Mouse (Mus musculus) erythroblast, adult 5-6 weeks (primary cell): Measurements from ENCODE around the gene Cebpz. TPM values are rescaled to one million over a fixed set of nuclear protein-coding genes. Genes with fewer than 3 reads are reported as not detected.

Experiments used
- ATAC-seq: replicated peaks from 2 replicates; pipeline ENCODE4 v1.8.0; 2016; ENCODE audit warnings: moderate number of reproducible peaks, mild to moderate bottlenecking, moderate TSS enrichment, inconsistent platforms; ENCODE audit not compliant: poor library complexity, low FRiP score, severe bottlenecking
- total RNA-seq, 2 experiments: library from RNA; stranded (forward) in 1 of 2; stranded (reverse) in 1 of 2; fragments of 150-400 nt in 1 of 2; fragments of 200-764, 138-1000 nt in 1 of 2; gene quantifications; 2 replicates each; pipeline versions ENCODE4 v1.2.3 to v1.2.4; 2015 to 2017; ENCODE audit warnings: low replicate concordance in 2 of 2

The Cebpz gene
- total RNA-seq, 2 experiments from 2014 or later = 12.9 to 19.2 TPM

- no peak for ATAC-seq
Observed at GRCm38 (mm10) chr17:78909374-78909773, 27.5 kb downstream of the Cebpz start.

DNA sequence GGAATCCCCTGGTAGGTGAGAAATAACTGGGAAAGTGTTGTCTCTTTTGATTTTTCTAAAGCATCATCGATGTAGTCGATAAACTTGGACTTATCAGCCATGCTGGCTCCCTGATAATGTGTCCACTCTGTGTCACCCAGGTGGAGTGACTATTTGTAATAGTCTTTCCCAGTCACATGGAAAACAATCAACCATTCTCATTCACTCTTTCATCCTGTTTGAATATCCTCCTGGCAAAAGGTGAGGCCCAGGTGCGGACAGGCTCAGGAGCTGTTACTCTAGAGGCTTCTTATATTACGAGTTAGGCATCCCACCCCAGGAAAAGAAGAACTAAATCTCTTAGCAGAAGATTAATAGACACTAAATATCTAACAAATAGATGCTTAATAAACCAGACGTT, 30.0 kb downstream of the Cebpz start, which contains the start of gene Sult6b1:
TSS of gene Sult6b1 (minus strand) at position 101 of the 400 bp plus-strand sequence.
- no peak for ATAC-seq

GRCm38 (mm10) chr17:78903158-78903557, 33.7 kb downstream of the Cebpz start:
- ATAC-seq = no peak

DNA sequence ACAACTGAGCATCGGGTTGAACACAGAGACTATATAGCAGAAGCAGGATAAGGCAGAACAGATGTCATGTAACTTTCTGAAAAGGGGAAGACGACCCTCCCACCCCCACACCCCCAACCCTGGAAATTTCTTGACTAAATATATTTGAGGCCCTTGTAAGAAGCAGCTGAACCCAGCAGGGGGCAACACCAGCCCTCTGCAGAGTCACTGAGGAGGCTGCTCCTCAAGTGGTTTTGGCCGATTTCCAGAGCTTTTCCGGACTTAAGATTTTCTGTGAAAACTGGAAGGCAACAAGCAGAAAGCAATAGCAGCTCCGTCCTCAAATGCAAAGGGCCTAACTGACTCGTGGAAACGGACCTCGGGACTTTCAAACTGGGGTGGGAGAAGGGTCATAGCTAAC, 41.5 kb downstream of the Cebpz start:
- ATAC-seq = no peak

DNA sequence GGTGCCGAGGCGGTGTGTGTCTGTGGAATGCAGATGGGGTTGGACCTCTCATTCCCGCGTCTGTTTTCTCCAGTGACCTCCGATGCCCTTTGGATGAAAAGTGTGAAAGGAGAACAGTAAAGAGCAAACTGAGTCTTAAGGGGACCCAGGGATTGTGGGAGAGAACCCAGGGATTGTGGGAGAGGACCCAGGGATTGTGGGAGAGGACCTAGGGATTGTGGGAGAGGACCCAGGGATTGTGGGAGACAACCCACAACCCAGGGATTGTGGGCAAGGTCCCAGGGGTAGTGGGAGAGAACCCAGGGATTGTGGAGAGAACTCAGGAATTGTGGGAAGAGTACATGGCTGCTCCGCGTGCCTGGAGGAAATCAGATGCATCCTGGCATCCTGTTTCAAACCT, 41.9 kb downstream of the Cebpz start:
- ATAC-seq = no peak

GRCm38 (mm10) chr17:78891020-78891419, 45.8 kb downstream of the Cebpz start:
- no peak for ATAC-seq

- 0 out of 2 replicates have a peak, but pooled peaks have one; percentile 38 for ATAC-seq
Observed at GRCm38 (mm10) chr17:78889184-78889583, 47.7 kb downstream of the Cebpz start.

DNA sequence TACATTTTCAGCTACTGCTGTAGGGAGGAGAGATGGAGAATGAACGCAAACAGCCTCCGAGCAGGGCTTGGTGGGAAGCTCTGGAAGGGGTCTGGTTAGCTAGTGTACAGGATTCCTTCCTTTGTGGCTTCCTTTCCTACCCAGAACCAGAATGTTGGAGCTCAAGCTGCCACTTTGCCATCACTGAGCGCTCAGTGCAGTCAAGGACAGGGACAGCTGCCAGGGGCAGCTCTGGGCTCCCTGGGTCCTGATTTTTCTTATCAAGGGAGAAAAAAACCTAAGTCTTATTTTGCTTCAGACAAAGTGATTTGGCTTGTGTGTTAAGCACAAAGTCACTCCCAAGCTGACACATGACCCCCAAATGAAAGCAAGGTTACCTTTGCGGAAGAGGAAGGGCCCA, 48.3 kb downstream of the Cebpz start:
- no peak for ATAC-seq

- no peak for ATAC-seq
Observed at GRCm38 (mm10) chr17:78885286-78886065, 51.4 kb downstream of the Cebpz start.

GRCm38 (mm10) chr17:78883291-78883690, 53.6 kb downstream of the Cebpz start:
- no peak for ATAC-seq

DNA sequence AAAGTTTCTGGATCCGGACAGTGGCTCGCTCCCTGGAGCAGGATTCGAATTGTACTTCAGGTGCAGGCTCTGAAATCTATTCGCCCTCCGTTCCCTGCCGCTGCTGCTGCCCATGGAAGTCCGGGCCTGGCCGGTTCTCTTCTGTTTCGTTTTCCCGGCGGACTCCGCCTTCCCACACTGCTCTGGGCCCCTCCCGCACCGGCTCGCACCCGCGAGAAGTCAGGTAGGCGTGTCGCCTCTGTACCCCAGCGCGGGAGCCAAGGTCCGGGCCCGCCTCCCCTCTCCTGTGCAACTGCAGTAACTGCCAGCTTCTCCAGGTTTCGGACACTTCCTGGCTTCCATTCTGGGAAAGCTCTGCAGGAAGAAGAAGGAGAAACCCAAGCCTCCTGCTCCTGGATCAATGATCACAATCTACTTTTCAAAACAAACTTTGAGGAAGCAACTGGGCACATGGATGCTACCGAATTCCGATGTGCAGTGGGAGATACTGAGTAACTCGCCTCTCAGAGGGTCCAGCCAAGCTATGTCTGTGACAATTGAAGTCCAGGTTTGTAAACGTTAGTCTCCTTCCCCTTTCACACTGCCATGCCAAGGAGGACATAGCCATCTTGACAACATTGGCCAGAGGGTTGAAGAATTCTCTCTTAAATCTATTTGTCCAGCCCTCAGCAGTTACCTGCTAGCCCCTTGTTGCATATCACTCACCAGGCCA, 54.3 kb downstream of the Cebpz start, which contains the start of gene Eif2ak2:
TSS of gene Eif2ak2 (minus strand) at position 173 of the 712 bp plus-strand sequence.
- peak; percentile 96 for ATAC-seq

GRCm38 (mm10) chr17:78881878-78882304, 55.0 kb downstream of the Cebpz start:
- ATAC-seq = 0 out of 2 replicates have a peak, but pooled peaks have one; percentile 33

- no peak for ATAC-seq
Observed at GRCm38 (mm10) chr17:78873886-78874285, 63.0 kb downstream of the Cebpz start.

Other genes starting within 250 kb of the Cebpz start
- 7.5 and 8.3 TPM in 2 replicates for gene Strn, start 199.9 kb downstream of the Cebpz start, total RNA-seq (2015; ENCODE audit: low replicate concordance)
- 13.9 and 14.9 TPM in 2 replicates for gene Strn, start 199.9 kb downstream of the Cebpz start, total RNA-seq (2017; ENCODE audit: low replicate concordance)
- 5.4 and 6.7 TPM in 2 replicates for gene Heatr5b, start 101.7 kb downstream of the Cebpz start, total RNA-seq (2015; ENCODE audit: low replicate concordance)
- gene Heatr5b, start 101.7 kb downstream of the Cebpz start, total RNA-seq (2017; ENCODE audit: low replicate concordance) = 6.1 and 7.1 TPM in 2 replicates
- 5.0 and 16.3 TPM in 2 replicates for gene Gpatch11, start 101.5 kb downstream of the Cebpz start, total RNA-seq (2015; ENCODE audit: low replicate concordance)
- 12.3 and 33.8 TPM in 2 replicates for gene Gpatch11, start 101.5 kb downstream of the Cebpz start, total RNA-seq (2017; ENCODE audit: low replicate concordance)
- gene Eif2ak2, start 54.5 kb downstream of the Cebpz start, total RNA-seq (2015; ENCODE audit: low replicate concordance) = 13.4 and 23.0 TPM in 2 replicates
- gene Eif2ak2, start 54.5 kb downstream of the Cebpz start, total RNA-seq (2017; ENCODE audit: low replicate concordance) = 50.1 and 55.8 TPM in 2 replicates
- not detected in 2 replicates for gene Sult6b1, start 30.1 kb downstream of the Cebpz start, total RNA-seq (2015; ENCODE audit: low replicate concordance)
- 0.70 TPM in 1 of 2 replicates, not detected in the other for gene Sult6b1, start 30.1 kb downstream of the Cebpz start, total RNA-seq (2017; ENCODE audit: low replicate concordance)
- 4.4 and 10.0 TPM in 2 replicates for gene Cebpzos, start 20.6 kb downstream of the Cebpz start, total RNA-seq (2015; ENCODE audit: low replicate concordance)
- gene Cebpzos, start 20.6 kb downstream of the Cebpz start, total RNA-seq (2017; ENCODE audit: low replicate concordance) = 14.8 TPM in 2 replicates
- 5.0 and 23.0 TPM in 2 replicates for gene Ndufaf7, start 70 bp upstream of the Cebpz start, total RNA-seq (2015; ENCODE audit: low replicate concordance)
- gene Ndufaf7, start 70 bp upstream of the Cebpz start, total RNA-seq (2017; ENCODE audit: low replicate concordance) = 8.4 and 8.7 TPM in 2 replicates
- gene Prkd3, start 83.8 kb upstream of the Cebpz start, total RNA-seq (2015; ENCODE audit: low replicate concordance) = 9.8 and 10.0 TPM in 2 replicates
- gene Prkd3, start 83.8 kb upstream of the Cebpz start, total RNA-seq (2017; ENCODE audit: low replicate concordance) = 9.4 and 11.3 TPM in 2 replicates
- 1.3 and 6.0 TPM in 2 replicates for gene Qpct, start 114.8 kb upstream of the Cebpz start, total RNA-seq (2015; ENCODE audit: low replicate concordance)
- 0.14 and 0.77 TPM in 2 replicates for gene Qpct, start 114.8 kb upstream of the Cebpz start, total RNA-seq (2017; ENCODE audit: low replicate concordance)